Mouse (Mus musculus) stomach, postnatal 0 days (tissue): Measurements from ENCODE around the gene Grpel1. TPM values are rescaled to one million over a fixed set of nuclear protein-coding genes. Genes with fewer than 3 reads are reported as not detected.

Experiments used
- ATAC-seq: fragments of 200-750 bp; cut with Nextera tagmentation; 2 replicates; pipeline ENCODE4 v1.8.0; 2017; ENCODE audit not compliant: low FRiP score, low TSS enrichment
- DNase-seq: peaks from one replicate; pipeline ENCODE4 v3.0.0-alpha.2; 2016; ENCODE audit warnings: low spot score
- H3K27ac ChIP-seq: fragments of 300-500 bp; sonication (generic); replicated peaks from 2 replicates; pipeline ENCODE4 v1.5.1; 2014; ENCODE audit warnings: mild to moderate bottlenecking, control low read depth
- H3K27me3 ChIP-seq: fragments of 300-500 bp; sonication (generic); 2 replicates; pipeline ENCODE4 v1.6.1; 2014; ENCODE audit warnings: low read length; ENCODE audit not compliant: control insufficient read depth, insufficient read depth
- H3K36me3 ChIP-seq: fragments of 300-500 bp; sonication (generic); 2 replicates; pipeline ENCODE4 v1.6.1; 2014; ENCODE audit warnings: low read length, mixed read lengths; ENCODE audit not compliant: control insufficient read depth, insufficient read depth
- H3K4me1 ChIP-seq: fragments of 300-500 bp; sonication (generic); replicated peaks from 2 replicates; pipeline ENCODE4 v1.6.1; 2014; ENCODE audit warnings: antibody characterized with exemption; ENCODE audit not compliant: control insufficient read depth, insufficient read depth
- H3K4me2 ChIP-seq: fragments of 300-500 bp; sonication (generic); replicated peaks from 2 replicates; pipeline ENCODE4 v1.6.1; 2014; ENCODE audit warnings: low read depth, mild to moderate bottlenecking, control low read depth, moderate library complexity
- H3K4me3 ChIP-seq: fragments of 300-500 bp; sonication (generic); 2 replicates; pipeline ENCODE4 v1.5.1; 2014; ENCODE audit warnings: low read depth, low read length, control low read depth
- H3K9ac ChIP-seq: fragments of 300-500 bp; sonication (generic); 2 replicates; pipeline ENCODE4 v1.6.1; 2014; ENCODE audit warnings: mild to moderate bottlenecking, low read length, control low read depth, mixed read lengths
- H3K9me3 ChIP-seq: fragments of 300-500 bp; sonication (generic); 2 replicates; pipeline ENCODE4 v1.6.1; 2016; ENCODE audit warnings: low read length; ENCODE audit not compliant: control insufficient read depth
- CTCF ChIP-seq: IDR thresholded peaks from 2 replicates; pipeline ENCODE4 v1.5.1; 2016; ENCODE audit warnings: antibody characterized with exemption, low read depth, mild to moderate bottlenecking, moderate library complexity
- EP300 ChIP-seq: optimal IDR thresholded peaks from 2 replicates; pipeline ENCODE3; 2016; ENCODE audit warnings: antibody characterized with exemption
- WGBS: fragments of 180-500 bp; shearing (Covaris S2); extraction: QIAGEN DNeasy Blood & Tissue Kit; methylation state at CpG from one replicate; pipeline ENCODE4 v1.1.7; 2014; 5-methylcytosine and 5-hydroxymethylcytosine counted together
- polyA plus RNA-seq: library from polyadenylated mRNA; unstranded; fragments of >200 nt; fragmentation: Nextera tagmentation; extraction: Ambion mirVana; gene quantifications from 2 replicates; pipeline ENCODE4 v1.2.1, GENCODE M21; 2015

Grpel1 gene
- 54.1 and 56.5 TPM in 2 replicates for polyA plus RNA-seq

DNA sequence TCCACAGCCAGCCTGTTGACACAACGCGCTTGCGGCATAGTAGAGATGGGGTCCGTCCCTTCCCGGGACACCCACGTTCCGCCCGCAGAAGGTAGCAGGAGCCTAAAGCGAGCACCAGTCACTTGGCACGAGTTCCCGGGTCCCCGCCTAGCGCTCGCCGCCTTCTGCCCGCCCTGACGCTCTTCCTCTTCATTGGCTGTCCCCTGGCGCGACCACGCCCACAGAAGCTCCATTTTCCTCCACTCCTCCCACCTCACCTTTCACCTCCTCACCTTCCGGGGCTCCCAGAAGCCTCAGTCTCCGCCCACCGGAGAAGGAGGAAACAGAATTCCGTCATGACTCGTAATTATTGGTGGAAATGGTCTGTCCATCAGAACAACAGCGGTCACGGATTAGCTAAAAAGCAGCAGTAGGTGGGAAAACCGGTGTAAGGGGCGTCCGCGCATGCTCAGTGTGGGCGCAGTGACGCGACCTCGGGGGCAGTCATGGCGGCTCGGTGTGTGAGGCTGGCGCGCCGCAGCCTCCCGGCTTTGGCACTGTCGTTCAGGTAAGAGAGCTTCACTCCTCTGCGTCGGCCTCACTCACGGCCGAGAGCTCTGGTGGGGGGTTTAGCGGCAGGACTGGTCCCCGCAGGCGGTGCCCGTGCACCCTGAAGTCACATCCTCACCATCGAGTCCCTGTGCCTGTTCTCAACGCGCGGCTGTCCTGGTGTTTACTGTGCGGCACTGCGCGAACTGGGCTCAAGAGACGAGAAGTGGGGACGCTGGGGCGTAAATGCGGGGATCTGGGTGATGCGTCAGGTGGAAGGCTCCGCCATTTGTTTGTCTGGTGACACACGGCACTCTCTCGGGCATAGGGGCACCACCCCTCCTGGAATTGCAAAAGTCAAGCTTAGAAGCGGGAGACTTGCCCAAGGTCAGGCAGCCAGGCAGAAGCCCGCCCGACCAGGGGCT is at the start of gene Grpel1:
Gene Grpel1 (plus strand): TSS at position 290 of the 953 bp plus-strand sequence.
- Histone ChIP-seq H3K4me1 (no peaks in the 10 kb centered on the region; the same call in 1 of the 2 replicates), H3K27ac (peak within 1 kb of the TSS; percentile 94), H3K9ac (peak within 1 kb of the TSS; percentile 94), H3K36me3 (0 out of 2 replicates have a peak, but pooled peaks cover 6% of the 10 kb centered on the region), H3K4me2 (peak within 1 kb of the TSS; percentile 92), H3K9me3 (no peaks in the 10 kb centered on the region), H3K27me3 (no peaks in the 10 kb centered on the region), H3K4me3 (peak within 1 kb of the TSS; percentile 95)
- ATAC-seq = peak; percentile 96
- under 1% methylated on average over 68 of the region's 68 CpGs for WGBS
- TF ChIP-seq CTCF (no peak), EP300 (no peak)
- DNase-seq = peak; percentile 99

DNA sequence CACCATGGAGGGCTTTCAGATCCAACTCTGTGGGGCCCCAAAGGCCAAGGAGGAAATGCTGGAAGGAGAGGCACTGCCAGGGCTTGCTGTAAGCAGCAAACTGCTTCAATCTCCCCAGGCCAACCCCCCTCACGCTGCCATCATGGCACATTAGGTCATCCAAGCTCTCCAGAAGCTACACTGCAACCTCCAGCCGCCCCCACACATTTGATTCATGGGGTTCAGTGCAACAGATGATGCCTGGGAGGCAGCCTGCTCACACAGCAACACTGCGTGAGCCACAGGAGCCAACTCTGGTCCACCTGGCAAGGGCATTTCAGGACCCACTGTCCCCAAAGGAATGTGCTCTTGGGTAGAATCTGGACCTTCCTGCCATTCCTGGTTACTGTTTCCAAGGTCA is 44.9 kb upstream of the Grpel1 start:
- Histone ChIP-seq H3K4me1 (no peaks in the 10 kb centered on the region), H3K9me3 (no peaks in the 10 kb centered on the region), H3K4me2 (no peak overlapping the region), H3K27me3 (no peaks in the 10 kb centered on the region), H3K27ac (no peak overlapping the region), H3K36me3 (no peaks in the 10 kb centered on the region), H3K9ac (no peak overlapping the region), H3K4me3 (no peak overlapping the region)
- TF ChIP-seq EP300 (no peak), CTCF (no peak)
- WGBS = 63% methylated on average over 3 of the region's 3 CpGs
- no peak for ATAC-seq
- DNase-seq = no peak

DNA sequence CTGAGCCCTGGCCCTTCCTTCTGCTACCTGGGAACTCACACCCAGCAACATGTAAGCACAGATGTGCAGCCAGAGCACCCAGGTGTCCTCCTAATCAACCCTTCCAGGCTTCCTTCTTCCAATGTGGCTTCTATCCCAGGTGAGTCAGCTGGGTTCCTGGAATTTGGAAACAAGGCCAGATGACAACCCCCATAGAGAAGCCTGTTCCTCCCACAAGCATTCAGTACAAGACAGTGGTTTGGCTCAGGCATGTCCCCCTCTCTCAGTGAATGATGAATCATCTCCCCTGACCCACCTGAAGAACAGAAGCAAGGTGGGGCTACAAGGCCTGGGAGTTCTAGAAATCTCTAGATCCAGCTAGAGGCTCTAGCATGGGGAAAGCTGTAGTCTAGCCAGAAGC is 42.1 kb upstream of the Grpel1 start:
- no peak overlapping the region for H3K4me3 ChIP-seq
- H3K9ac ChIP-seq = no peak overlapping the region
- DNase-seq (no peak), ATAC-seq (no peak)
- no peak for TF ChIP-seq EP300
- TF ChIP-seq CTCF = no peak
- H3K9me3 ChIP-seq = no peaks in the 10 kb centered on the region
- H3K36me3 ChIP-seq = no peaks in the 10 kb centered on the region
- H3K27me3 ChIP-seq = no peaks in the 10 kb centered on the region
- no peak overlapping the region for H3K4me2 ChIP-seq
- H3K4me1 ChIP-seq = no peaks in the 10 kb centered on the region
- H3K27ac ChIP-seq = no peak overlapping the region

DNA sequence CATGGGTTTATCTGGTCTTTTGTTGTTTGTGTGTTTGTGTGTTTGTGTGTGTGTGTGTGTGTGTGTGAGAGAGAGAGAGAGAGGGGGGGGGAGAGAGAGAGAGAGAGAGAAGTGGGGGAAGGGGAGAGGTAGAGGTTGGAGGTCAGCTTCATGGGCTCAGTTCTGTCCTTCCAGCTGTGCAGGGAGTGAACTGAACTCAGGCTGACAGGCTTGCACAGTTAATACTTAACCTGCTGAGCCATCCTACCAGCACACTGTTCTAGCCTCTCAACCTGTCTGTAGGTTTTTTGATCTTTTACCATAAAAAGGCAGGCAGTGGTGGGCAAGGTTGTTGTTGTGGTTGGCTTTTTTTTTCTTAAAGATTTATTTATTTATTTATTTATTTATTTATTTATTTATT is 40.1 kb upstream of the Grpel1 start:
- no peaks in the 10 kb centered on the region for H3K36me3 ChIP-seq

DNA sequence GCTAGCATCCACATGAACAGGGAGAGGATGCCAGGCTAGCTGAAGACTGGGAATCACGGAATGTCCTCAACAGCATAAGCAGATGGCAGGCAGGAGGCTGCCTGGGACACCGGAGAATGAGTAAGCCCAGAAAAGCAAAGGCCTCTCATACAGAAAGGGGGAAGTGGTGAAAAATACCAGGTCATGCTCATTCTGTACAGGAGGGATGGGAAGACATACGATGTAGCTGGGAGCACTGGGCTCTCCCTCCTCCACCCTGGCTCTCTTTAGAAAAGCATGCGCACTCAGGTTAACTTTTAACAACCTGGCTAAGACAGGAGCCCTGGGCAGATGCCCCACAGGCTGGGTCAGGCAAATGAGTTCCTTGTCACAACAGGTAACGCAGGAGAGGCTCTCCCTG is 38.4 kb upstream of the Grpel1 start:
- Histone ChIP-seq H3K4me2 (no peak overlapping the region), H3K9ac (no peak overlapping the region), H3K36me3 (no peaks in the 10 kb centered on the region), H3K4me3 (no peak overlapping the region), H3K4me1 (no peaks in the 10 kb centered on the region), H3K27me3 (no peaks in the 10 kb centered on the region), H3K27ac (no peak overlapping the region), H3K9me3 (no peaks in the 10 kb centered on the region)
- TF ChIP-seq EP300 (no peak), CTCF (no peak)
- WGBS = 69% methylated on average over 5 of the region's 5 CpGs
- ATAC-seq (no peak), DNase-seq (no peak)

More for the DNA sequence above, 40.1 kb upstream of the Grpel1 start:
- DNase-seq (no peak), ATAC-seq (no peak)
- H3K4me2 ChIP-seq = no peak overlapping the region
- no peaks in the 10 kb centered on the region for H3K4me1 ChIP-seq
- H3K27ac ChIP-seq = no peak overlapping the region
- no peak overlapping the region for H3K9ac ChIP-seq
- TF ChIP-seq CTCF = no peak
- no peak for TF ChIP-seq EP300
- no peak overlapping the region for H3K4me3 ChIP-seq
- H3K9me3 ChIP-seq = no peaks in the 10 kb centered on the region
- H3K27me3 ChIP-seq = no peaks in the 10 kb centered on the region

DNA sequence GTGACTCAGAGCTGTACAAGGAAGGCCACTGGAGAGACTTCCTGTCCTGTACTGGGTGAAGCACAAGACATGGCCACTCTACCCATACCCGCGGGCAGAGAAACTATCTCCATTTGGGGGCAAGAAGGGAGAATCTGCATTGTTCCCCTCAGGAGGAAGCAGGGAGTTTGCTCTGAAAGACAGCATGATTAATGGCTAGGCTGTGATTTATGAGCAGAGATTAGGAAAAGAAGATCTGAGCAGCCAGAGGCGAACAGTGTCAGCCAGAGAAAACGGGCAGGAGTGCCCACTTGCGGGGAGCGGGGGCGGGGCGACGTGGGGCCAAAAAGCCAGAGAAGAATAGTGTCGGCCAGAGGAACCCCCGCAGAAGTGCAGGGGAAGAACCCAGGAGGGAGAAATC is 37.0 kb upstream of the Grpel1 start:
- no peak overlapping the region for H3K27ac ChIP-seq
- no peak overlapping the region for H3K9ac ChIP-seq
- ATAC-seq (no peak), DNase-seq (no peak)
- no peaks in the 10 kb centered on the region for H3K36me3 ChIP-seq
- no peaks in the 10 kb centered on the region for H3K27me3 ChIP-seq
- H3K4me1 ChIP-seq = no peaks in the 10 kb centered on the region
- no peak overlapping the region for H3K4me3 ChIP-seq
- H3K4me2 ChIP-seq = no peak overlapping the region
- WGBS = 19% methylated on average over 11 of the region's 11 CpGs
- TF ChIP-seq CTCF = no peak
- no peaks in the 10 kb centered on the region for H3K9me3 ChIP-seq
